ENCODE assay signal across 18 mouse cellular contexts in genomic region chr5:120286787-120287186, GRCm38 (mm10).
A peak's percentile ranks its signal among the peaks of the same experiment; 100 is the strongest.
DNase-seq lines count a peak whose midpoint lies in the region; ATAC-seq lines count a peak whose summit lies in the region.
"Had no signal": no experiment of that assay in that cellular context is flagged by ENCODE, and none has a peak within 500 bp of the region (broad histone marks: within the 10 kb centered on the region; RNA-seq: fewer than 3 reads in every experiment).

No protein-coding gene starts in this region.

- ATAC-seq in hindbrain, embryonic 13.5 days (ENCODE audit: low FRiP score), result peak; percentile 69
- ATAC-seq in midbrain, embryonic 16.5 days, result no peak
- ATAC-seq: forebrain, embryonic 15.5 days had no signal

- H3K9me3 ChIP-seq in hindbrain, embryonic 13.5 days, result no peaks in the 10 kb centered on the region
- H3K9me3 ChIP-seq in midbrain, embryonic 16.5 days (replicated peaks; ENCODE audit: control insufficient read depth, low read length, poor library complexity, severe bottlenecking), result no peaks in the 10 kb centered on the region
- H3K9me3 ChIP-seq: forebrain, embryonic 15.5 days; neural tube, embryonic 15.5 days had no signal

- no peak overlapping the region for H3K4me2 ChIP-seq in hindbrain, embryonic 13.5 days
- no peak overlapping the region for H3K4me2 ChIP-seq in midbrain, embryonic 16.5 days (ENCODE audit: low read length)
- H3K4me2 ChIP-seq: forebrain, embryonic 15.5 days; neural tube, embryonic 15.5 days had no signal

- H3K36me3 ChIP-seq in hindbrain, embryonic 13.5 days, result no peaks in the 10 kb centered on the region
- H3K36me3 ChIP-seq in midbrain, embryonic 16.5 days (ENCODE audit: control insufficient read depth, insufficient read depth, low read length), result no peaks in the 10 kb centered on the region
- H3K36me3 ChIP-seq: forebrain, embryonic 15.5 days; G1E; neural tube, embryonic 15.5 days had no signal

- H3K4me1 ChIP-seq in hindbrain, embryonic 13.5 days (replicated peaks), result peaks cover 39% of the 10 kb centered on the region
- peaks cover 14% of the 10 kb centered on the region for H3K4me1 ChIP-seq in midbrain, embryonic 16.5 days (ENCODE audit: control insufficient read depth, insufficient read depth, low read length)

- H3K27me3 ChIP-seq in hindbrain, embryonic 13.5 days, result peaks cover 32% of the 10 kb centered on the region
- H3K27me3 ChIP-seq in midbrain, embryonic 16.5 days (ENCODE audit: control insufficient read depth, insufficient read depth, low read depth, low read length), result no peaks in the 10 kb centered on the region

- peak; percentile 48 for DNase-seq in gastrocnemius, postnatal 10 days
- DNase-seq in gastrocnemius, postnatal 36 days, result no peak
- peak; percentile 2 to 6 for DNase-seq in B cell, adult 2 months
- DNase-seq in layer of hippocampus, adult 9-10 months (ENCODE audit: low spot score), result no peak
- no peak for DNase-seq in adrenal gland, adult 2 months
- DNase-seq: cerebellum, postnatal 36 days; heart, adult 18-20 months; kidney, adult 9 months; kidney, postnatal 36 days; lung, adult 18-20 months; lung, postnatal 4 days; right cerebral cortex, postnatal 25 days; thymus, postnatal 14 days had no signal

- H3K9ac ChIP-seq in hindbrain, embryonic 13.5 days, result no peak overlapping the region
- H3K9ac ChIP-seq in midbrain, embryonic 16.5 days (ENCODE audit: low read depth, low read length), result no peak overlapping the region
- H3K9ac ChIP-seq: forebrain, embryonic 15.5 days; neural tube, embryonic 15.5 days had no signal

- 63% methylated on average over 4 of the region's 4 CpGs for WGBS in hindbrain, embryonic 13.5 days
- 72% methylated on average over 4 of the region's 4 CpGs for WGBS in midbrain, embryonic 16.5 days

- no peak overlapping the region for H3K4me3 ChIP-seq in hindbrain, embryonic 13.5 days
- no peak overlapping the region for H3K4me3 ChIP-seq in midbrain, embryonic 16.5 days (ENCODE audit: low read depth, low read length)
- H3K4me3 ChIP-seq: forebrain, embryonic 15.5 days; neural tube, embryonic 15.5 days had no signal

- H3K27ac ChIP-seq in hindbrain, embryonic 13.5 days, result peak overlapping the region; percentile 69
- peak overlapping the region; percentile 40; the same call in 1 of the 2 replicates for H3K27ac ChIP-seq in midbrain, embryonic 16.5 days (ENCODE audit: low read length)
- H3K27ac ChIP-seq: forebrain, embryonic 15.5 days; neural tube, embryonic 15.5 days had no signal

- intact Hi-C loops in gastrocnemius, postnatal 36 days (cut with DNase I), result no loop called here

Comparison
In these comparisons a context has a peak if more than half of its experiments do, and no peak if none do; other contexts are left out.
1. DNase-seq: peak in gastrocnemius, postnatal 10 days (single experiment) and B cell, adult 2 months (2 of 2); none in gastrocnemius, postnatal 36 days (0 of 2), layer of hippocampus, adult 9-10 months (single experiment) and adrenal gland, adult 2 months (single experiment).